Mouse (Mus musculus) stomach, postnatal 0 days (tissue): ENCODE results near the gene Tmem132a. TPM values are rescaled to one million over a fixed set of nuclear protein-coding genes. Genes with fewer than 3 reads are reported as not detected.

ENCODE experiments used
- ATAC-seq: fragments of 200-750 bp; cut with Nextera tagmentation; 2 replicates; pipeline ENCODE4 v1.8.0; 2017; ENCODE audit not compliant: low FRiP score, low TSS enrichment
- DNase-seq: peaks from one replicate; pipeline ENCODE4 v3.0.0-alpha.2; 2016; ENCODE audit warnings: low spot score
- H3K27ac ChIP-seq: fragments of 300-500 bp; sonication (generic); replicated peaks from 2 replicates; pipeline ENCODE4 v1.5.1; 2014; ENCODE audit warnings: mild to moderate bottlenecking, control low read depth
- H3K27me3 ChIP-seq: fragments of 300-500 bp; sonication (generic); 2 replicates; pipeline ENCODE4 v1.6.1; 2014; ENCODE audit warnings: low read length; ENCODE audit not compliant: control insufficient read depth, insufficient read depth
- H3K36me3 ChIP-seq: fragments of 300-500 bp; sonication (generic); 2 replicates; pipeline ENCODE4 v1.6.1; 2014; ENCODE audit warnings: low read length, mixed read lengths; ENCODE audit not compliant: control insufficient read depth, insufficient read depth
- H3K4me1 ChIP-seq: fragments of 300-500 bp; sonication (generic); replicated peaks from 2 replicates; pipeline ENCODE4 v1.6.1; 2014; ENCODE audit warnings: antibody characterized with exemption; ENCODE audit not compliant: control insufficient read depth, insufficient read depth
- H3K4me2 ChIP-seq: fragments of 300-500 bp; sonication (generic); replicated peaks from 2 replicates; pipeline ENCODE4 v1.6.1; 2014; ENCODE audit warnings: low read depth, mild to moderate bottlenecking, control low read depth, moderate library complexity
- H3K4me3 ChIP-seq: fragments of 300-500 bp; sonication (generic); 2 replicates; pipeline ENCODE4 v1.5.1; 2014; ENCODE audit warnings: low read depth, low read length, control low read depth
- H3K9ac ChIP-seq: fragments of 300-500 bp; sonication (generic); 2 replicates; pipeline ENCODE4 v1.6.1; 2014; ENCODE audit warnings: mild to moderate bottlenecking, low read length, control low read depth, mixed read lengths
- H3K9me3 ChIP-seq: fragments of 300-500 bp; sonication (generic); 2 replicates; pipeline ENCODE4 v1.6.1; 2016; ENCODE audit warnings: low read length; ENCODE audit not compliant: control insufficient read depth
- CTCF ChIP-seq: IDR thresholded peaks from 2 replicates; pipeline ENCODE4 v1.5.1; 2016; ENCODE audit warnings: antibody characterized with exemption, low read depth, mild to moderate bottlenecking, moderate library complexity
- EP300 ChIP-seq: optimal IDR thresholded peaks from 2 replicates; pipeline ENCODE3; 2016; ENCODE audit warnings: antibody characterized with exemption
- WGBS: fragments of 180-500 bp; shearing (Covaris S2); extraction: QIAGEN DNeasy Blood & Tissue Kit; methylation state at CpG from one replicate; pipeline ENCODE4 v1.1.7; 2014; 5-methylcytosine and 5-hydroxymethylcytosine counted together
- polyA plus RNA-seq: library from polyadenylated mRNA; unstranded; fragments of >200 nt; fragmentation: Nextera tagmentation; extraction: Ambion mirVana; gene quantifications from 2 replicates; pipeline ENCODE4 v1.2.1, GENCODE M21; 2015

The Tmem132a gene
- polyA plus RNA-seq, 1 experiment from 2014 or later: 19.1 TPM

DNA sequence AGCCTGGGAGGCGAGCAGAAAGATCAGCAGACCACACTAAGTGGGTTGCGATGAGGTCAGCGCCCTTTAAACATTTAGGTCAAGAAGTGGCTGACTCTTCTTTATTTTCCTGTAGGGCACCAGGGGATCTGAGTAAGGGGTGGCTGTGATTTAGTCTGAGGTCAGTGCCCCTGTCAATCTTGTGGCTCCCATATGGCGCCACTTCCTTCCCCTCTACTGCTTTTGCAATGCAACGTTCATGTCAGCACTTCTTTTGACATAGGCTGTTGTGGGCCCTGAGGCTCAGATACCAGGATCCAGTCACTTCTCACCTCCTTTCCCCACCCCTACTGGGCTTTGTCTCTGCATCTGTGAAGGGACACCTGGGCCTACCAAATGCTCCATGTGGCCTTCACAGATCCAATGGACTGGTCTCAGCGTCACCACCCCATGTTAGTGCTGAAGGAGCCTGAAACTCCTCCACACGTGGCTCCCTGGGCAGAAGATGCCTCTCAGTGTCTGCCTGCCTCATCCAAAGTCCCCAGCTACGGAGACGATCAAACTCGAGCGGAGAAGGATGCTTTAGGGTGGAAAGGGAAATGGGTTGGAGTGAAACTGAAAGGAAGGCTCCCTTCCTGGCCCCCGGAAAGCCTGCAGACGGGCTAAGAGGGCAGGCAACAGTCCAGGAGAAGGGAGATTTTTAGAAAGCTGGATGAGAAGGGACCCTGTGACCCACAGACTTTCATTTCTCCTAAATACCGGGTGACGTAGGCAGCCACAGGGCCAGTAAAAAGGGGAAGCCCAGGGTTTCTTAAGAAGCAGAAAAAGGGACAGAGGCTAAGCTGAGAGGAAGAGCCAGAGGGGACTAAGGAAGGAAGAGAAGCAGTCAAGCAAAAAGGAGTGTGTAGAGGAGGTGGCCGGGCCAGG, 27.8 kb downstream of the Tmem132a start:
- WGBS: 57% methylated on average over 16 of the region's 16 CpGs
- no peak overlapping the region for H3K9ac ChIP-seq

DNA sequence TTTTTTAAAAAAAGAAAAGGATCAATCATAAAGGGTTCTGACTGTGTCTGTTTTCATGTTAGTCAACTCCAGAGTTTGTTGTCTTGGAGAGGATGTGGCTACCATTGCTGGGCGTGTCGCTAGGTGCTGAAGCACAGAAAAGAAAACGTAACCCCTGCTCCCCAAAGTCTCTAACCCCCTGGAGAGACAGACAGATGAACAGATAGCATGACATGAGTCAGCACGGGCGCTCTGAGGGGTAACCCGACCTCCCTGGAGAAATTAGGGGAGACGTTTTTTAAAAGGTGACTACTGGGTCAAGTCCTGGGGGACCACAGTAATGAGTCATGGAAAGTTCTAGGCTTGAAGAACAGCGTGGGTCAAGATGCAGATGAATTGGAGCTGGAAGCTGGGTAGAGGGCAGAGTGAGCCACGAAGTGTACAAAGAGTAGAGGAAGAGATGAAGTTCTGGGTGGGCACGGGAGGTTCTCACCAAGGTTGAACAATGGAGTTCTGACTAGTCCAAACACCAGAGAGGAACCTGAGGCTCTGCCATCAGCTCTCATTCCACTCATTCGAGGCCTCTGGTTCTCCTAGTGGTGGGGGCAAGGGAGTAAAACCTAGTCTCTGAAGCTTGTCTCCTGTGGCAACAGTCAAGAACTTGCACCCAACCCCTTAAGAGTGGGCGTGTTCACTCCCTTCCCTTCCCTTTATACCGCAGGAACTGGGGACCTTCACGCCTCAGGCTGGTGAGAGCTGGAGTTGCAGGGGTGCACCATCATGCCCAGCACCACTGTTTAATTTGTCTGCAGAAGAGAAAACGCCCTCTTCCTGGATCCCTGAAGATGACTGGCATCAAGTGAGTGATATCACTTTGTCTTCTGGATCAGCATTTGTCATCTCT, 30.5 kb downstream of the Tmem132a start, which contains the start of gene Slc15a3:
Slc15a3 (plus strand) TSS at position 718 of the 883 bp plus-strand sequence.
- no peak for TF ChIP-seq EP300
- no peak for TF ChIP-seq CTCF
- Histone ChIP-seq H3K4me3 (no peak within 1 kb of the TSS), H3K9me3 (no peaks in the 10 kb centered on the region), H3K27ac (no peak within 1 kb of the TSS), H3K9ac (no peak within 1 kb of the TSS), H3K4me2 (no peak within 1 kb of the TSS), H3K4me1 (no peaks in the 10 kb centered on the region), H3K27me3 (no peaks in the 10 kb centered on the region), H3K36me3 (no peaks in the 10 kb centered on the region)
- 72% methylated on average over 15 of the region's 15 CpGs for WGBS
- DNase-seq (no peak), ATAC-seq (no peak)

More for the DNA sequence above, 27.8 kb downstream of the Tmem132a start:
- TF ChIP-seq CTCF: no peak
- TF ChIP-seq EP300: no peak
- H3K9me3 ChIP-seq: no peaks in the 10 kb centered on the region
- no peaks in the 10 kb centered on the region for H3K36me3 ChIP-seq
- ATAC-seq (peak; percentile 38; the same call in 1 of the 2 replicates), DNase-seq (no peak)
- peak overlapping the region; percentile 45; the same call in 1 of the 2 replicates for H3K27ac ChIP-seq
- H3K4me1 ChIP-seq: no peaks in the 10 kb centered on the region; the same call in 1 of the 2 replicates
- no peak overlapping the region for H3K4me3 ChIP-seq
- no peaks in the 10 kb centered on the region for H3K27me3 ChIP-seq
- H3K4me2 ChIP-seq: no peak overlapping the region; the same call in 1 of the 2 replicates

DNA sequence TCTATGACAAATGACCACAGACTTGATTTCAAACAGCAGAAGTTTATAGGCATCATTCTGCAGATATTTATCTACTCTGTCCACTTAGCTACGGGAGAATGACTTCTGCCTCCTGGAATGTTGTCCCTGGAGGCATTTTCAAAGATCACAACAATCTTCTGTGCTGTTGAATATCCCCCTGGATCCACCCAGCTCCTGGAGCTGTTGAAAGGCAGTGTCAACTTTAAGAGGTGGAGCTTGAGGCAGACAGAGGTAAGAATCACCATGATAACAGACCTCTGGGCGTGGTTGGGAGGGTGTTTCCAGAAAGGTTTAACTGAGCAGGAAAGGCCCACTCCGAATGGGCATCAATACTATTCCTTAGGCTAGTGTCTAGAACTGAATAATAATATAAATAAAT, 34.1 kb downstream of the Tmem132a start:
- Histone ChIP-seq H3K27ac (no peak overlapping the region), H3K4me2 (no peak overlapping the region), H3K27me3 (no peaks in the 10 kb centered on the region), H3K9me3 (no peaks in the 10 kb centered on the region), H3K4me3 (no peak overlapping the region), H3K4me1 (no peaks in the 10 kb centered on the region), H3K9ac (no peak overlapping the region), H3K36me3 (no peaks in the 10 kb centered on the region)
- DNase-seq: no peak
- WGBS: 47% methylated on average over 3 of the region's 3 CpGs
- TF ChIP-seq EP300 (no peak), CTCF (no peak)
- no peak for ATAC-seq

DNA sequence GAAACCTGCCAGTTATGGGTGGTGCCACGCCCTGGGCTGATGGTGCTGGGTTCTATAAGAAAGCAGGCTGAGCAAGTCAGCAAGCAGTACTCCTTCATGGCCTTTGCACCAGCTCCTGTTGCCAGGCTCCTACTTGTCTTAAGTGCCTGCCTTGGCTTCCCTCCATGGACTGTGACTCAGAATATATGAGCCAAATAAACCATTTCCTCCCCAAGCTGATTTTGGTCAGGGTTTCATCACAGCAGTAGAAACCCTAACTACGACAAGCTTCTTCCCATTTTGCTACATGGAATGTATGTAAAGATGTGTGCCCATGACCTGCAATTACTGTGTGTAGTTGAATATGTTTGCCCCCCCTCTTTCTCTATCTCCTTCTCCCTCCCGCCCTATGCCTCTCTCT, 36.1 kb downstream of the Tmem132a start:
- H3K4me3 ChIP-seq: no peak overlapping the region
- H3K36me3 ChIP-seq: no peaks in the 10 kb centered on the region
- no peak overlapping the region for H3K9ac ChIP-seq
- DNase-seq (no peak), ATAC-seq (no peak)
- no peaks in the 10 kb centered on the region for H3K27me3 ChIP-seq
- TF ChIP-seq CTCF: no peak
- TF ChIP-seq EP300: no peak
- H3K27ac ChIP-seq: no peak overlapping the region
- WGBS: 71% methylated on average over 3 of the region's 3 CpGs
- no peak overlapping the region for H3K4me2 ChIP-seq
- H3K4me1 ChIP-seq: no peaks in the 10 kb centered on the region
- H3K9me3 ChIP-seq: no peaks in the 10 kb centered on the region

DNA sequence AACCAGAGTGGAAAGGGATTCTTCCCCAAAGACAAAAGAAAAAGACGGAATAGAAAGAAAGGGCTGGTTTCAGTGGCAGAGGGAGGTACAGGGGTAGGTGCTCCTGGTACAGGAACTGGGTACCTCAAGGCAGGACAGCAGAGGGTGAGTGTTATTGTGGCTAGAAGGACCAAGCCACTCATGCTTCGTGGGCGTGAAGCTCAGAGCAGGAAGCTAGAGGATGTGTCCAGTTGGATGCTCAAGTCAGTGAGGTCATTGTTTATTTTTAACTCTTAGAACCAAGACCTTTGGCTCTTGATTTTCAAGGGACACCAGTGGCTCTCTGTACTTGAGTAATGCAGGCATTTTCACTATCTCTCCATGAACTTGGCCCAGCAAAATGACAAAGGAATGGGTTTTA, 37.7 kb downstream of the Tmem132a start:
- Histone ChIP-seq H3K36me3 (no peaks in the 10 kb centered on the region), H3K27me3 (no peaks in the 10 kb centered on the region), H3K9me3 (no peaks in the 10 kb centered on the region), H3K4me1 (no peaks in the 10 kb centered on the region), H3K27ac (no peak overlapping the region), H3K4me2 (no peak overlapping the region), H3K9ac (no peak overlapping the region), H3K4me3 (no peak overlapping the region)
- WGBS: 77% methylated on average over 3 of the region's 3 CpGs
- ATAC-seq (no peak), DNase-seq (no peak)
- TF ChIP-seq CTCF (no peak), EP300 (no peak)
